Mouse (Mus musculus) stomach, embryonic 15.5 days (tissue): Measurements from ENCODE around the gene Dus1l. TPM values are rescaled to one million over a fixed set of nuclear protein-coding genes. Genes with fewer than 3 reads are reported as not detected.

ENCODE experiments used
- ATAC-seq: fragments of 200-750 bp; cut with Nextera tagmentation; 2 replicates; pipeline ENCODE4 v1.8.0; 2017; ENCODE audit warnings: low read depth, moderate number of reproducible peaks, moderate TSS enrichment; ENCODE audit not compliant: insufficient read depth, low FRiP score
- H3K27ac ChIP-seq: fragments of 300-500 bp; sonication (generic); 2 replicates; pipeline ENCODE4 v1.5.1; 2015; ENCODE audit warnings: mild to moderate bottlenecking, inconsistent platforms
- H3K27me3 ChIP-seq: fragments of 300-500 bp; sonication (generic); replicated peaks from 2 replicates; pipeline ENCODE4 v1.6.1; 2015; ENCODE audit warnings: inconsistent platforms
- H3K36me3 ChIP-seq: fragments of 300-500 bp; sonication (generic); 2 replicates; pipeline ENCODE4 v1.6.1; 2015; ENCODE audit warnings: inconsistent platforms
- H3K4me1 ChIP-seq: fragments of 300-500 bp; sonication (generic); 2 replicates; pipeline ENCODE4 v1.6.1; 2015; ENCODE audit warnings: inconsistent platforms
- H3K4me2 ChIP-seq: fragments of 300-500 bp; sonication (generic); 2 replicates; pipeline ENCODE4 v1.6.1; 2015; ENCODE audit warnings: mild to moderate bottlenecking, inconsistent platforms
- H3K4me3 ChIP-seq: fragments of 300-500 bp; sonication (generic); replicated peaks from 2 replicates; pipeline ENCODE4 v1.5.1; 2015; ENCODE audit warnings: inconsistent platforms
- H3K9ac ChIP-seq: fragments of 300-500 bp; sonication (generic); 2 replicates; pipeline ENCODE4 v1.6.1; 2015; ENCODE audit warnings: inconsistent platforms
- H3K9me3 ChIP-seq: fragments of 300-500 bp; sonication (generic); 2 replicates; pipeline ENCODE4 v1.6.1; 2016; ENCODE audit warnings: inconsistent platforms
- WGBS: fragments of 180-500 bp; shearing (Covaris S2); methylation state at CpG from one replicate; pipeline ENCODE4 v1.1.7; 2015; 5-methylcytosine and 5-hydroxymethylcytosine counted together
- polyA plus RNA-seq: library from polyadenylated mRNA; unstranded; fragments of >200 nt; fragmentation: Nextera tagmentation; extraction: Ambion mirVana; gene quantifications from 2 replicates; pipeline ENCODE4 v1.2.1, GENCODE M21; 2015

Gene Dus1l
- polyA plus RNA-seq, 1 experiment from 2014 or later = 69.2 TPM

GRCm38 (mm10) chr11:120824787-120825288 is 28.6 kb upstream of the Dus1l start:
- under 1% methylated on average over 21 of the region's 21 CpGs for WGBS
- Histone ChIP-seq H3K4me1 (peaks cover 29% of the 10 kb centered on the region), H3K9ac (peak overlapping the region; percentile 7; the same call in 1 of the 2 replicates), H3K4me2 (peak overlapping the region; percentile 80), H3K4me3 (peak overlapping the region; percentile 84), H3K27me3 (no peaks in the 10 kb centered on the region), H3K36me3 (peaks cover 16% of the 10 kb centered on the region; the same call in 1 of the 2 replicates), H3K9me3 (no peaks in the 10 kb centered on the region), H3K27ac (peak overlapping the region; percentile 95)
- peak; percentile 0; the same call in 1 of the 2 replicates for ATAC-seq

- peak within 1 kb of the TSS; percentile 91 for H3K9ac ChIP-seq
- peak within 1 kb of the TSS; percentile 84 for H3K4me3 ChIP-seq
- peaks cover 22% of the 10 kb centered on the region; the same call in 1 of the 2 replicates for H3K36me3 ChIP-seq
- WGBS = under 1% methylated on average over 103 of the region's 109 CpGs
- no peaks in the 10 kb centered on the region for H3K27me3 ChIP-seq
- H3K4me1 ChIP-seq = peaks cover 29% of the 10 kb centered on the region
- peak; percentile 90 for ATAC-seq
- H3K4me2 ChIP-seq = peak within 1 kb of the TSS; percentile 80
- no peaks in the 10 kb centered on the region for H3K9me3 ChIP-seq
- peak within 1 kb of the TSS; percentile 95 for H3K27ac ChIP-seq
These were observed 28.0 kb upstream of the Dus1l start, which contains the start of gene Fasn for GRCm38 (mm10) chr11:120823956-120824786. Fasn (minus strand) TSS chr11:120824547.

GRCm38 (mm10) chr11:120823551-120823947 is 27.3 kb upstream of the Dus1l start:
- peak; percentile 25 for ATAC-seq
- peak overlapping the region; percentile 95 for H3K27ac ChIP-seq
- H3K36me3 ChIP-seq = peaks cover 29% of the 10 kb centered on the region
- peak overlapping the region; percentile 80 for H3K4me2 ChIP-seq
- H3K9me3 ChIP-seq = no peaks in the 10 kb centered on the region
- no peaks in the 10 kb centered on the region for H3K27me3 ChIP-seq
- peak overlapping the region; percentile 91 for H3K9ac ChIP-seq
- H3K4me3 ChIP-seq = peak overlapping the region; percentile 84
- under 1% methylated on average over 40 of the region's 40 CpGs for WGBS
- peaks cover 29% of the 10 kb centered on the region for H3K4me1 ChIP-seq

DNA sequence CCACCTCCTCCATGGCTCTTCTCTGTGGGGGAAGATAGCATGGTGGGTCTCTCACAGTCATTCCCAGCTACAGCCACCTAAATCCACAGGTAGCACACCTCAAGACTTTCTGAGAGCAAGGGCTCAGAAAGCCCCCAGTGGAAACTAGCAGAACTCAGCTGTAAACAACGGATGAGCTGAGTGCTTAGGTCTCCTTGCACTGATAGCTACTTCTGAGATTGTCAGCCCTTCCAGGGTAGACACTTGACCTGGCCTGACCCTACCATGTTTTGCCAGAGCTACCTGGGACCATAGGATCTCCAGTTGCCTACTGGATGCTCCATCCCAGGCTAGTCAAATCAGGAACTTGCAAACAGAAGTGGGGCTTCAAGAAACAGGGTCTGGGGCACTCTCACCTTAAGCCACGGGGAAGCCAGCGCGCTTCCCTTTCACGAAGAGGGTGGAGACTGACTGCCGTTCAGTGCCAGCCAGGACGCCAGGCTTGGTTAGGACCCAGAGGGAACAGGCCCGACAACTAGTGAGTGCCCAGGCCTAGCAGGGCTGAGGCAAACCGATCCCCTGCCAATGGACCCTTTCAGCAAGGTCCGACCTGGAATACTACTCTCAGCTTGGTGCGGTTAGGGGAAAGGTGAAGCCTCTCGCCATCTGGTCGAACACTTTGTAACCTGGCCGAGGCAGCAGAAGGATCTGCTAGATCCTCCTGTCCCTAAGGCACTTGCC is 26.8 kb upstream of the Dus1l start:
- H3K27ac ChIP-seq = peak overlapping the region; percentile 95
- H3K9ac ChIP-seq = peak overlapping the region; percentile 91
- no peaks in the 10 kb centered on the region for H3K9me3 ChIP-seq
- no peaks in the 10 kb centered on the region for H3K27me3 ChIP-seq
- WGBS = under 1% methylated on average over 14 of the region's 14 CpGs
- peak overlapping the region; percentile 80 for H3K4me2 ChIP-seq
- peak overlapping the region; percentile 84 for H3K4me3 ChIP-seq
- peaks cover 29% of the 10 kb centered on the region for H3K4me1 ChIP-seq
- peaks cover 34% of the 10 kb centered on the region for H3K36me3 ChIP-seq
- ATAC-seq = no peak

GRCm38 (mm10) chr11:120822321-120822720 is 26.1 kb upstream of the Dus1l start:
- H3K9me3 ChIP-seq = no peaks in the 10 kb centered on the region
- no peak for ATAC-seq
- 47% methylated on average over 4 of the region's 4 CpGs for WGBS

DNA sequence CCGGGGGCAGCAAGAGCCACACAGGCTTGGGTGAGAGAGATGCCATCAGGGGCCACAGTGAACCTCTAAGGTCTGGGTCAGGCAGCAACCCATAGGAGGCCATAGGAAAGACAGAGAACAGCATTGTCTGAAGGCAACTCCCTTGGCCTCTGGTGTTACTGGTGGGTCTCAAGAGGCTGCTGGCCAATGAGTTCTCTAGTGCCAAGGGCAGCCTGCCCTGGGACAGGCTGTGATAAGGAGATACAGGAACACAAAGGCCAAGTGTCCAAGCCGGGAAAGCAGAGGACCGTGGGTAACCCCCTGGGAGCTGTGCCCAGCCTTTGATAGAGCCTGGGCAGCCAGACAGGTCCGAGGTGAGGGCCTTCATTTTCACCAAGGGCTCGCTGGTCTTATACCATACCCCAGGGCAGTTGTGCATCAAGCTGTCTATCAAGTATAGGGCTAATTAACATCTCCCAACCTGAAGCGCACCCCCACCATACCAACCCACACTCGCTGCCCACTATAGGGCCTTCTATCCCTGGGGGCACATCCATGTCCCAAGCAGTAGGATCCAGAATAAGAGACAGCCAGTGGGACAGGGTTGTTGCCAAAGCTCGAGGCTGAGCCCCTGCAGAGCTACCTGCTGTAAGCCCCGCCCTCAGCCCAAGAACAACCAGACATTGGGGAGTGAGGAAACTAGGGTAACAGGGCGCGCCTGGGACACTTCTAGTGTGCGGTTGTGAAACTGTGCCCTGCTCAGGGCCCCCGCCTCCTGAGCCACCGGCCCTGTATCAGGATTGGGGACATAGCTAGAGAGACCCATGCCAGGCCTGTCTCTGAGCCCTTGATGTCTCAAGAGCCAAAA is 25.1 kb upstream of the Dus1l start:
- 75% methylated on average over 14 of the region's 14 CpGs for WGBS
- Histone ChIP-seq H3K4me3 (peak overlapping the region; percentile 84), H3K9me3 (no peaks in the 10 kb centered on the region), H3K9ac (0 out of 2 replicates have a peak overlapping the region, but pooled peaks have one; percentile 12), H3K27ac (no peak overlapping the region), H3K4me2 (peak overlapping the region; percentile 80), H3K27me3 (no peaks in the 10 kb centered on the region), H3K36me3 (peaks cover 51% of the 10 kb centered on the region), H3K4me1 (peaks cover 29% of the 10 kb centered on the region)
- ATAC-seq = no peak

More at GRCm38 (mm10) chr11:120822321-120822720, 26.1 kb upstream of the Dus1l start:
- Histone ChIP-seq H3K27me3 (no peaks in the 10 kb centered on the region), H3K27ac (peak overlapping the region; percentile 95; the same call in 1 of the 2 replicates), H3K4me2 (peak overlapping the region; percentile 80), H3K4me1 (peaks cover 29% of the 10 kb centered on the region), H3K4me3 (peak overlapping the region; percentile 84), H3K36me3 (peaks cover 41% of the 10 kb centered on the region), H3K9ac (peak overlapping the region; percentile 91; the same call in 1 of the 2 replicates)

DNA sequence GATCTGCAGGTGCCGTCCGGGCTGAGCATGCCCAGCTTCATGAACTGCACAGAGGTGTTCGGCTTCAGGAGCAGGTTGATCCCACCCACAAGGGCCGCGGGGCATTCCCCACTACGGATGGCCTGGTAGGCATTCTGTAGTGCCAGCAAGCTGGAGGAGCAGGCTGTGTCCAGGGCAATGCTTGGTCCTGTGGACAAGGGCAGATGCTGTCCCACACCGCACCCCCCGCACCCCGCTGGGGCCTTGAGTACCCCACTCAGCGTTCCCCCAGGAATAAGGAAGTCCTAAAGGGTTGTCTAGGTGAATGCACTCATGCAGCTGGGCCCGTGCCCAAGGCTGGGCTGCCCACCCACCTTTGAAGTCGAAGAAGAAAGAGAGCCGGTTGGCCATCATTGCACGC is 24.3 kb upstream of the Dus1l start:
- H3K4me1 ChIP-seq = peaks cover 27% of the 10 kb centered on the region
- no peak overlapping the region for H3K9ac ChIP-seq
- H3K9me3 ChIP-seq = no peaks in the 10 kb centered on the region
- 93% methylated on average over 14 of the region's 14 CpGs for WGBS
- H3K27me3 ChIP-seq = no peaks in the 10 kb centered on the region
- no peak overlapping the region for H3K4me2 ChIP-seq
- peaks cover 59% of the 10 kb centered on the region for H3K36me3 ChIP-seq
- no peak overlapping the region for H3K27ac ChIP-seq
- no peak overlapping the region for H3K4me3 ChIP-seq
- no peak for ATAC-seq

DNA sequence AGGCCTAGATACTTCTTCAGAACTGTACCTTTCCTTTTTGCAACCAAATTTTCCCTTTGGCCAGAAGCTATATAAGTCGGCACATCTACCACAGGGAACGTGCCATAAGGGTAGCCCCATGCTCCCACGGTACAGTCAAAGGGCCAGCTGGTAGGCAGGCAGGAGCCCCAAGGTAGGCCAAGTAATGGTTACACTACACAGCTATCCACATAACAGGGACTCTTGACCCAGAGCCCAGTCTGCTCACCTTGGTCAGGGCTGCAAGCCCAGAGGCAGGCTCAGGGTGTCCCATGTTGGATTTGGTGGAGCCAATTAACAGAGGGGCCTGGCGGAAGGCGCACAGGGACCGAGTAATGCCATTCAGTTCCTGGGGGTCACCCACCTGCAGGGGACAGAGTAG is 23.4 kb upstream of the Dus1l start:
- no peak overlapping the region for H3K27ac ChIP-seq
- WGBS = 93% methylated on average over 6 of the region's 6 CpGs
- H3K27me3 ChIP-seq = no peaks in the 10 kb centered on the region
- no peak for ATAC-seq
- peaks cover 67% of the 10 kb centered on the region for H3K36me3 ChIP-seq
- H3K4me1 ChIP-seq = peaks cover 20% of the 10 kb centered on the region
- H3K9me3 ChIP-seq = no peaks in the 10 kb centered on the region
- no peak overlapping the region for H3K4me3 ChIP-seq
- no peak overlapping the region for H3K4me2 ChIP-seq
- no peak overlapping the region for H3K9ac ChIP-seq

DNA sequence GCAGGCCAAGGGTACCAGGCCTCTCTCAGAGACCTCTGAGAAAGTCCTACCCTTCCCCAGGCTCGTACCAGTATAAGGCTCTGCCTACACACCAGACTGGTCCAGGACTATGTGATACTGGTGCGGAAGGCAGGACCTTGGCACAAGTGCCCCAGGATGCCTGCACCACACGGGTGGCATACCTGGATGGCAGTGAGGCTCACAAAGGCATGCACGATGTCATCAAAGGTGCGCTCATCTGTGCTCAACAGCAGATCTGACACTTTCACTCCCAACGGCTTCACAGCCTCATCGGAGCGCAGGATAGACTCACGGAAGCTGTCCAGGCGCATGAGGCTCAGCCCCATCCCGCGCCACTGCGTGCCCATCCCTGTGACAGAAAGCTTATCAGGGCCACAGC is 22.0 kb upstream of the Dus1l start:
- H3K9me3 ChIP-seq = no peaks in the 10 kb centered on the region
- peaks cover 80% of the 10 kb centered on the region for H3K36me3 ChIP-seq
- no peaks in the 10 kb centered on the region for H3K27me3 ChIP-seq
- H3K9ac ChIP-seq = no peak overlapping the region
- H3K4me2 ChIP-seq = no peak overlapping the region
- no peak overlapping the region for H3K27ac ChIP-seq
- WGBS = 94% methylated on average over 13 of the region's 13 CpGs
- H3K4me3 ChIP-seq = no peak overlapping the region
- H3K4me1 ChIP-seq = peaks cover 20% of the 10 kb centered on the region
- ATAC-seq = no peak

DNA sequence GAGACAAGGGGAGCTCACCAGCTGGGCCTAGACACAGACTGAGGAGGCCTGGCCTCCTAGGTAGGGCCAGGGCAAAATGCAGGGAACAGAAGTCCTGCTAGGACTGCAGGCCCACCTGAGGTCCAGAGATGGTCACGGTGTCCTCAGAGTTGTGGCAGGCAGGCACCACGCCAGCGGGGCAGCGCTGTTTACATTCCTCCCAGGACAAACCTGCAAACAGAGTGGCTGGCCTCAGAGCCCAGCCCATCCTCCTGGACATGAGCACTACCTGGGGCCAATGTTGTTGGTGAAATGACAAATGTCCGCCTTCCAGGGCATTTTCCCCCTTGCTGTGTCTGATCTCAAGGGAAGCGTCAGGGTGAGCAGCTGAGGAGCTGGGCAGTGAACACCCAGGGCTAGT is 21.2 kb upstream of the Dus1l start:
- no peaks in the 10 kb centered on the region for H3K9me3 ChIP-seq
- no peak for ATAC-seq
- H3K4me3 ChIP-seq = no peak overlapping the region
- H3K36me3 ChIP-seq = peaks cover 89% of the 10 kb centered on the region
- no peak overlapping the region for H3K4me2 ChIP-seq
- H3K9ac ChIP-seq = no peak overlapping the region
- H3K4me1 ChIP-seq = peaks cover 15% of the 10 kb centered on the region
- no peak overlapping the region for H3K27ac ChIP-seq
- no peaks in the 10 kb centered on the region for H3K27me3 ChIP-seq
- WGBS = 78% methylated on average over 6 of the region's 6 CpGs

- Histone ChIP-seq H3K4me2 (no peak overlapping the region), H3K4me3 (no peak overlapping the region), H3K36me3 (peaks cover 98% of the 10 kb centered on the region), H3K9ac (no peak overlapping the region), H3K9me3 (no peaks in the 10 kb centered on the region), H3K4me1 (no peaks in the 10 kb centered on the region), H3K27ac (no peak overlapping the region), H3K27me3 (no peaks in the 10 kb centered on the region)
- ATAC-seq = no peak
- 94% methylated on average over 16 of the region's 16 CpGs for WGBS
These were observed 15.9 kb upstream of the Dus1l start for GRCm38 (mm10) chr11:120812068-120812467.
